Mouse (Mus musculus) frontal cortex, adult (tissue): ENCODE results near the gene Slc22a8.

ENCODE experiments used
- ATAC-seq: cut with Nextera tagmentation; 2 replicates; pipeline ENCODE4 v1.9.2; 2017; ENCODE audit warnings: mild to moderate bottlenecking, moderate library complexity, mixed read lengths; ENCODE audit not compliant: low TSS enrichment

Slc22a8 gene

GRCm38 (mm10) chr19:8597269-8597668 is 6.2 kb downstream of the Slc22a8 start:
- ATAC-seq, result no peak

- no peak for ATAC-seq
These were observed 8.2 kb downstream of the Slc22a8 start for GRCm38 (mm10) chr19:8599229-8599628.

- no peak for ATAC-seq
These were observed 10.9 kb downstream of the Slc22a8 start for GRCm38 (mm10) chr19:8601922-8602321.

GRCm38 (mm10) chr19:8602914-8603313 is 11.9 kb downstream of the Slc22a8 start:
- ATAC-seq, result no peak

GRCm38 (mm10) chr19:8604536-8605240 is 13.6 kb downstream of the Slc22a8 start:
- ATAC-seq, result no peak

- ATAC-seq, result no peak
These were observed 14.1 kb downstream of the Slc22a8 start for GRCm38 (mm10) chr19:8605241-8605558.

- no peak for ATAC-seq
These were observed 20.5 kb downstream of the Slc22a8 start for GRCm38 (mm10) chr19:8611358-8612123.

- no peak for ATAC-seq
These were observed 22.1 kb downstream of the Slc22a8 start for GRCm38 (mm10) chr19:8613111-8613510.

- no peak for ATAC-seq
These were observed 23.3 kb downstream of the Slc22a8 start for GRCm38 (mm10) chr19:8614343-8614742.

- ATAC-seq, result no peak
These were observed 25.3 kb downstream of the Slc22a8 start for GRCm38 (mm10) chr19:8616314-8616713.

GRCm38 (mm10) chr19:8617904-8618303 is 26.9 kb downstream of the Slc22a8 start, which contains the start of gene Slc22a6:
TSS of gene Slc22a6 (plus strand) at chr19:8618039.
- ATAC-seq, result no peak

- no peak for ATAC-seq
These were observed 30.0 kb downstream of the Slc22a8 start for GRCm38 (mm10) chr19:8621098-8621497.

- ATAC-seq, result no peak
These were observed 39.2 kb downstream of the Slc22a8 start for GRCm38 (mm10) chr19:8630249-8630648.

GRCm38 (mm10) chr19:8630826-8631225 is 39.8 kb downstream of the Slc22a8 start:
- ATAC-seq, result no peak

- no peak for ATAC-seq
These were observed 41.0 kb downstream of the Slc22a8 start for GRCm38 (mm10) chr19:8632029-8632428.

- ATAC-seq, result peak; percentile 23; the same call in 1 of the 2 replicates
These were observed 51.0 kb downstream of the Slc22a8 start for GRCm38 (mm10) chr19:8642086-8642485.

GRCm38 (mm10) chr19:8646393-8646792 is 55.3 kb downstream of the Slc22a8 start:
- ATAC-seq, result no peak

- ATAC-seq, result no peak
These were observed 64.8 kb downstream of the Slc22a8 start for GRCm38 (mm10) chr19:8655833-8656232.

- no peak for ATAC-seq
These were observed 65.3 kb downstream of the Slc22a8 start for GRCm38 (mm10) chr19:8656341-8656740.
